Mouse (Mus musculus) lung, embryonic 15.5 days (tissue): ENCODE data around the gene Uchl3. TPM values are rescaled to one million over a fixed set of nuclear protein-coding genes. Genes with fewer than 3 reads are reported as not detected.

Experiments
- ATAC-seq: fragments of 200-750 bp; cut with Nextera tagmentation; 2 replicates; pipeline ENCODE4 v1.8.0; 2017; ENCODE audit warnings: moderate number of reproducible peaks, borderline replicate concordance; ENCODE audit not compliant: low FRiP score, low TSS enrichment; ENCODE audit errors: extremely low read depth
- H3K27ac ChIP-seq: fragments of 300-500 bp; sonication (generic); 2 replicates; pipeline ENCODE4 v1.5.1; 2015; ENCODE audit warnings: moderate library complexity, mild to moderate bottlenecking, inconsistent platforms
- H3K27me3 ChIP-seq: fragments of 300-500 bp; sonication (generic); 2 replicates; pipeline ENCODE4 v1.6.1; 2015; ENCODE audit warnings: inconsistent platforms
- H3K36me3 ChIP-seq: fragments of 300-500 bp; sonication (generic); 2 replicates; pipeline ENCODE4 v1.6.1; 2015; ENCODE audit warnings: inconsistent platforms
- H3K4me1 ChIP-seq: fragments of 300-500 bp; sonication (generic); 2 replicates; pipeline ENCODE4 v1.6.1; 2015; ENCODE audit warnings: inconsistent platforms
- H3K4me2 ChIP-seq: fragments of 300-500 bp; sonication (generic); 2 replicates; pipeline ENCODE4 v1.6.1; 2015; ENCODE audit warnings: inconsistent platforms, mild to moderate bottlenecking, moderate library complexity
- H3K4me3 ChIP-seq: fragments of 300-500 bp; sonication (generic); 2 replicates; pipeline ENCODE4 v1.5.1; 2015; ENCODE audit warnings: mild to moderate bottlenecking, inconsistent platforms
- H3K9ac ChIP-seq: fragments of 300-500 bp; sonication (generic); 2 replicates; pipeline ENCODE4 v1.6.1; 2015; ENCODE audit warnings: inconsistent platforms
- H3K9me3 ChIP-seq: fragments of 300-500 bp; sonication (generic); 2 replicates; pipeline ENCODE4 v1.6.1; 2016; ENCODE audit warnings: inconsistent platforms
- WGBS: fragments of 180-500 bp; shearing (Covaris S2); methylation state at CpG from one replicate; pipeline ENCODE4 v1.1.7; 2015; 5-methylcytosine and 5-hydroxymethylcytosine counted together
- polyA plus RNA-seq: library from polyadenylated mRNA; unstranded; fragments of >200 nt; fragmentation: Nextera tagmentation; extraction: Ambion mirVana; gene quantifications from 2 replicates; pipeline ENCODE4 v1.2.1, GENCODE M21; 2015

Uchl3 gene
- polyA plus RNA-seq, 1 experiment from 2014 or later: 119 TPM

- no peak for ATAC-seq
- H3K27me3 ChIP-seq: no peaks in the 10 kb centered on the region
- no peak overlapping the region for H3K4me3 ChIP-seq
- WGBS: 89% methylated on average over 6 of the region's 6 CpGs
- no peak overlapping the region for H3K4me2 ChIP-seq
- H3K9me3 ChIP-seq: no peaks in the 10 kb centered on the region
- no peak overlapping the region for H3K9ac ChIP-seq
- H3K4me1 ChIP-seq: no peaks in the 10 kb centered on the region
- H3K36me3 ChIP-seq: no peaks in the 10 kb centered on the region
- no peak overlapping the region for H3K27ac ChIP-seq
Observed at GRCm38 (mm10) chr14:101687696-101688095, 33.9 kb downstream of the Uchl3 start.

DNA sequence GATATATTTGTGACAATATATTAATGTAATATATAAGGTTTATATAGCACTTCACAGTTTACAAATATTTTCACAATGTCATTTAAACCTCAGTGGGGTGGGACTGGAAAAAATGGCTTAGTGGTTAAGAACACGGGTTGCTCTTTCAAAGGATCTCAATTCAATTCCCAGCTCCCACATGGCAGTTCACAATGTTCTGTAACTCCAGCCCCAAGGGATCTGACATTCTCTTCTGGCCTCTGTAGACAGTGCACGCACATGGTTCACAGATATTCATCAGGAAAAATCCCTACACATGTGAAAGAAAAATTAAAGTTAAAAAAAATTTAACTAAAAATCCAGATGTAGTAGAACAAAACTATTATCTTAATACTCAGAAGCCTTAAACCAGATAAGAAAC, 34.6 kb downstream of the Uchl3 start:
- Histone ChIP-seq H3K4me2 (no peak overlapping the region), H3K4me3 (no peak overlapping the region), H3K9me3 (no peaks in the 10 kb centered on the region), H3K36me3 (no peaks in the 10 kb centered on the region), H3K27me3 (no peaks in the 10 kb centered on the region), H3K27ac (no peak overlapping the region), H3K4me1 (no peaks in the 10 kb centered on the region), H3K9ac (no peak overlapping the region)
- no peak for ATAC-seq
- 81% methylated on average over 2 of the region's 2 CpGs for WGBS

DNA sequence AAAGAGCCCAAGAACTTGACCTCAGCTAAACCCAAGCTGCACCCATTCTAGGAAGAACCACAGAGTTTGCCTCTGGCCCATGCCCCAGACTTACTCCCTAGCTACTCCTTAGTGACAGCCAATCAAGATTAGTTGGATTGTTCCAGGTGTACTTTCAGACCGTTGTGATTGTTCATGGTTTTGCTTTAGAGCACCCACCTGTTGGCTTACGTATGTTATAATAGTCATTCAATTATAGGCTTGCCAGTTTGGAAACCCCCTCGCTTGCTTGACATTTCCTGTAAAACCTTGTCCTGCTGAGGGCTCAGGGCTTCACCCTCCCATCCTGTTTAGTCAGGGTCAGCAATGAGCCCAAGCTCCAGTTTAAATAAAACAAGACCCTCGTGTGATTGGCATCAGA, 50.7 kb downstream of the Uchl3 start:
- Histone ChIP-seq H3K4me1 (no peaks in the 10 kb centered on the region), H3K4me3 (no peak overlapping the region), H3K27ac (no peak overlapping the region), H3K4me2 (no peak overlapping the region), H3K9me3 (no peaks in the 10 kb centered on the region), H3K27me3 (no peaks in the 10 kb centered on the region), H3K9ac (no peak overlapping the region), H3K36me3 (no peaks in the 10 kb centered on the region)
- ATAC-seq: no peak
- 67% methylated on average over 4 of the region's 4 CpGs for WGBS

GRCm38 (mm10) chr14:101707088-101707487, 53.3 kb downstream of the Uchl3 start:
- Histone ChIP-seq H3K4me1 (no peaks in the 10 kb centered on the region), H3K9ac (no peak overlapping the region), H3K4me2 (no peak overlapping the region), H3K27me3 (no peaks in the 10 kb centered on the region), H3K27ac (no peak overlapping the region), H3K36me3 (no peaks in the 10 kb centered on the region), H3K4me3 (no peak overlapping the region), H3K9me3 (no peaks in the 10 kb centered on the region)
- no peak for ATAC-seq
- 94% methylated on average over 5 of the region's 5 CpGs for WGBS

DNA sequence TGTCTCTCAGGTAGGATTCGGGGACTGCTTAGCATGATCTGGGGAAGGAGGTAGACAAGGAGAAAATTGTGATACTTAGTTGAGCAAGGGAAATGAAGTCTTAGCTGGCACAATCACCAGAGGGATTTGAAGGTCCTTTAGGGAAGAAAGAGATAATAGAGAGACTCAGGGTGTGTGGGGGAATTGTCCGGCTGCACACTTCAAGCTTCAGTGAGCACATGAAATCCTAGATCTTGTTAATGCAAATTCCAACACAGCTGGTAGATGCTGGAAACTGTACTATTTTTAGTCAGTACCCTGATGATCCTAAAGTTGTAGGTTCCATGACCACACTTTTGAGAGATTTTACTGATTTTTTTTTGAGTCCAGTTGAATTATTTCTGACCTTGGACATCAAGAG, 60.6 kb downstream of the Uchl3 start:
- Histone ChIP-seq H3K4me2 (no peak overlapping the region), H3K27me3 (no peaks in the 10 kb centered on the region), H3K9me3 (no peaks in the 10 kb centered on the region), H3K27ac (no peak overlapping the region), H3K36me3 (no peaks in the 10 kb centered on the region), H3K4me3 (no peak overlapping the region), H3K4me1 (no peaks in the 10 kb centered on the region), H3K9ac (no peak overlapping the region)
- 81% methylated on average over 2 of the region's 2 CpGs for WGBS
- ATAC-seq: no peak

DNA sequence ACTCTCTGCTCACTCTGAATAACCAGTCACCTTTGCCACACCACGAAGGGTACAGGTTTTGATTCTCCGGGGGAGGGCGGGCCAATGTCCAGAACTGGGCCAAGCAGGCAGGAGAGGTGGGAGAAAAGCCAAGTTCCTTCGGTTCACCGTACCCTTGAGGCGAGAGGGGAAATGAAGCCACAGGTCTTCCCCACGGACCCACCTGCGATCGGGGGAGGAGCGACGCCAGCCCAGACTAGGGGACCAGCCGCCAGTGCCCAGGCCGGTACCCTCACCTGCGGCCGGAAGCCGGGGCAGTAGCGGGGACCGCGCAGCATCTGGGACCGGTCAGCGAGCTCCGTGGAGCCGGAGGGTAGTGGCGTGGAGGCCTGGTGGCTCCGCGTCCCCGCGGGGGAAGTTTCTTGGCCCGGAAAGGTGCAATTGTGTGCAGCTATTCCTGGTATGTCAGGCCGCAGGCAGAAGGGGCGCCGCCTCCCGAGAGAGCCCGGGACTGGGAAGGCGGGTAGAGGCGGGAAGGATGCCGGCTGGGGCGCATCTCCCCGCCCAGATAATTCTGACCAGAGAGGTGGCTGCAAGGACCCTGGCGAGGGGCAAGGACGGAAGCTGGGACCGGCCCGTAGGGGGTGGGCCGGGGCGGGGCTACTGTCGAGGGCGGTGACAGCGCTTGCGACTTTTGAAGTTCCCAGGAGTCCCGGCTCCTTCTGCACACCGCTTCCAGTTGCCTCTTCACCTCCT, 75.6 kb downstream of the Uchl3 start, which contains the start of the genes Gm9922 and Lmo7:
Gene Gm9922 (minus strand): TSS at position 578 of the 735 bp plus-strand sequence.
Gene Lmo7 (plus strand): TSS at position 721 of the 735 bp plus-strand sequence.
- Histone ChIP-seq H3K4me1 (peaks cover 6% of the 10 kb centered on the region; the same call in 1 of the 2 replicates), H3K4me3 (peak within 1 kb of the TSS; percentile 51), H3K27me3 (peaks cover 14% of the 10 kb centered on the region; the same call in 1 of the 2 replicates), H3K36me3 (no peaks in the 10 kb centered on the region), H3K4me2 (peak within 1 kb of the TSS; percentile 95), H3K27ac (no peak within 1 kb of the TSS), H3K9me3 (no peaks in the 10 kb centered on the region), H3K9ac (peak within 1 kb of the TSS; percentile 38)
- under 1% methylated on average over 51 of the region's 51 CpGs for WGBS
- peak; percentile 96 for ATAC-seq

DNA sequence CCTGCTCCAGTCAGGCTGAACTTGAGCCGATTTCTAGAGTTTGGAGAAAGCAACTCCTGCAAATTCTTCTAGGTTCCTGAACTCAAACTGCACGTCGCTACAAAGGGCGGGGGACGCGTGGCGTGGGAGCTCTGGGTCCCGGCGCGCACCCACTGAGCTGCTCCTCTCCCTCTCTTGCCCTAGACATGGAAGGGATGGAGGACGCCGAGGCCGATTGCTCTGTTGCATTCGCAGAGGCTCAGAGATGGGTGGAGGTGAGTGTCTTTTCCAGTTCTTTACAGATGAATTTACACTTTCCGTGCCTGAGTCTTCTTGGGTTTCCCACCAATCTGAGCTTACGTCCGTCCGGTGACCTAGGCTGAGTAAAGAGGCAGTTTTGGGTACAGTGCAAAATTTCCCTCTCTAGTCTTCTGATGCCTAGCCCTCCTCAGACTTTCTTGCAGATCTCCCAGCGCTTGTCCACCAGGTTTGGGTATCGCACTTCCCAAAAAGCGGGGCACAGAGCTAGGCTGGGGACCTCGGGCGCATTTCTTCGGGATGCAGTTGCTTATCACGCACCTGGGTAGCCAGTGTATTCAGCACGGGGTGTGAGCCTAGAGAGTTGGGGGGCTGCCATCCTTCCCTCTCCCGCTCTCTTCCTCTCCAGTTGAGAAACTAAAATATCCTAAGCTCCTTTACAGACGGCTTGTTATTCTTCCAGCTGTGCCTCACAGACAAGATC, 76.4 kb downstream of the Uchl3 start:
- ATAC-seq: peak; percentile 71
- Histone ChIP-seq H3K9ac (peak overlapping the region; percentile 38), H3K27ac (no peak overlapping the region)

GRCm38 (mm10) chr14:101733542-101734303, 80.0 kb downstream of the Uchl3 start:
- Histone ChIP-seq H3K36me3 (no peaks in the 10 kb centered on the region), H3K4me3 (no peak overlapping the region), H3K4me1 (peaks cover 3% of the 10 kb centered on the region; the same call in 1 of the 2 replicates), H3K27me3 (peaks cover 14% of the 10 kb centered on the region; the same call in 1 of the 2 replicates), H3K9me3 (no peaks in the 10 kb centered on the region), H3K9ac (no peak overlapping the region), H3K27ac (no peak overlapping the region), H3K4me2 (no peak overlapping the region)
- ATAC-seq: no peak
- 23% methylated on average over 10 of the region's 10 CpGs for WGBS

More for the DNA sequence above, 76.4 kb downstream of the Uchl3 start:
- Histone ChIP-seq H3K4me2 (peak overlapping the region; percentile 95), H3K27me3 (peaks cover 14% of the 10 kb centered on the region; the same call in 1 of the 2 replicates), H3K36me3 (no peaks in the 10 kb centered on the region), H3K4me1 (peaks cover 6% of the 10 kb centered on the region; the same call in 1 of the 2 replicates), H3K9me3 (no peaks in the 10 kb centered on the region), H3K4me3 (peak overlapping the region; percentile 51)
- WGBS: 2% methylated on average over 28 of the region's 28 CpGs

- Histone ChIP-seq H3K4me2 (no peak overlapping the region), H3K4me1 (no peaks in the 10 kb centered on the region), H3K36me3 (no peaks in the 10 kb centered on the region), H3K9ac (no peak overlapping the region), H3K4me3 (no peak overlapping the region), H3K27me3 (no peaks in the 10 kb centered on the region), H3K27ac (no peak overlapping the region), H3K9me3 (no peaks in the 10 kb centered on the region)
- 83% methylated on average over 4 of the region's 4 CpGs for WGBS
- ATAC-seq: no peak
Observed at GRCm38 (mm10) chr14:101737501-101737900, 83.7 kb downstream of the Uchl3 start.
